Mouse (Mus musculus): ENCODE measurements around the gene Trmt61a.

The Trmt61a gene

GRCm38 (mm10) chr12:111696239-111696638, 18.3 kb downstream of the Trmt61a start:
- WGBS = 14% methylated on average over 6 of the region's 6 CpGs

- WGBS = 79% methylated on average over 4 of the region's 4 CpGs
Measured at GRCm38 (mm10) chr12:111697708-111698107, 19.8 kb downstream of the Trmt61a start.

GRCm38 (mm10) chr12:111698346-111698913, 20.5 kb downstream of the Trmt61a start:
- WGBS = 70% methylated on average over 6 of the region's 6 CpGs

GRCm38 (mm10) chr12:111699542-111699941, 21.6 kb downstream of the Trmt61a start:
- WGBS = 58% methylated on average over 4 of the region's 4 CpGs

GRCm38 (mm10) chr12:111700920-111701458, 23.1 kb downstream of the Trmt61a start:
- WGBS = 57% methylated on average over 9 of the region's 9 CpGs

- 87% methylated on average over 3 of the region's 3 CpGs for WGBS
Measured at GRCm38 (mm10) chr12:111703301-111703700, 25.4 kb downstream of the Trmt61a start.

GRCm38 (mm10) chr12:111704609-111705008, 26.7 kb downstream of the Trmt61a start:
- 38% methylated on average over 9 of the region's 9 CpGs for WGBS

GRCm38 (mm10) chr12:111705186-111705973, 27.5 kb downstream of the Trmt61a start:
- WGBS = 63% methylated on average over 15 of the region's 15 CpGs

- WGBS = 35% methylated on average over 4 of the region's 4 CpGs
Measured at GRCm38 (mm10) chr12:111708181-111708580, 30.3 kb downstream of the Trmt61a start.

- WGBS = 81% methylated on average over 10 of the region's 10 CpGs
Measured at GRCm38 (mm10) chr12:111710091-111710490, 32.2 kb downstream of the Trmt61a start.

- 1% methylated on average over 33 of the region's 33 CpGs for WGBS
Measured at GRCm38 (mm10) chr12:111712476-111712875, 34.6 kb downstream of the Trmt61a start.

- WGBS = under 1% methylated on average over 86 of the region's 86 CpGs
Measured at GRCm38 (mm10) chr12:111713004-111713651, 35.2 kb downstream of the Trmt61a start, which contains the start of the genes Bag5 and Apopt1. TSS of gene Bag5 (minus strand) at chr12:111713257. TSS of gene Apopt1 (plus strand) at chr12:111713261.

GRCm38 (mm10) chr12:111713880-111714279, 36.0 kb downstream of the Trmt61a start:
- 62% methylated on average over 6 of the region's 6 CpGs for WGBS

- 95% methylated on average over 7 of the region's 7 CpGs for WGBS
Measured at GRCm38 (mm10) chr12:111716505-111716904, 38.6 kb downstream of the Trmt61a start.

GRCm38 (mm10) chr12:111718656-111719055, 40.8 kb downstream of the Trmt61a start:
- WGBS = 22% methylated on average over 8 of the region's 8 CpGs

GRCm38 (mm10) chr12:111720222-111720621, 42.3 kb downstream of the Trmt61a start:
- WGBS = 83% methylated on average over 4 of the region's 4 CpGs

GRCm38 (mm10) chr12:111722654-111723053, 44.7 kb downstream of the Trmt61a start:
- WGBS = 70% methylated on average over 9 of the region's 9 CpGs

GRCm38 (mm10) chr12:111724638-111725337, 46.9 kb downstream of the Trmt61a start:
- WGBS = 44% methylated on average over 6 of the region's 6 CpGs

- 30% methylated on average over 12 of the region's 12 CpGs for WGBS
Measured at GRCm38 (mm10) chr12:111725338-111726121, 47.6 kb downstream of the Trmt61a start.

- 26% methylated on average over 4 of the region's 4 CpGs for WGBS
Measured at GRCm38 (mm10) chr12:111726122-111726463, 48.2 kb downstream of the Trmt61a start.

- 93% methylated on average over 1 of the region's 1 CpGs for WGBS
Measured at GRCm38 (mm10) chr12:111727956-111728355, 50.1 kb downstream of the Trmt61a start.
